Mouse (Mus musculus): Measurements from ENCODE around the gene Duoxa1. TPM values are rescaled to one million over a fixed set of nuclear protein-coding genes. Genes with fewer than 3 reads are reported as not detected.
"Not testable (repeated sequence)": the region's sequence is repeated elsewhere in the genome, so short reads cannot be mapped to it uniquely, and the experiment has no call there.

Duoxa1 gene
- polyA plus RNA-seq, 1 experiment, result not detected

GRCm38 (mm10) chr2:122352992-122353391 is 39.5 kb upstream of the Duoxa1 start:
- H3K4me1 ChIP-seq (ENCODE audit: control insufficient read depth, insufficient read depth, low read length), result peaks cover 3% of the 10 kb centered on the region; the same call in 1 of the 2 replicates
- TF ChIP-seq POLR2A (IDR thresholded peaks at IDR 0.05; ENCODE audit: borderline replicate concordance, low read depth, low read length) (no peak), CTCF (IDR thresholded peaks at IDR 0.05; ENCODE audit: low read depth, low read length) (no peak)
- H3K27ac ChIP-seq (ENCODE audit: insufficient read depth, low read depth, low read length), result no peak overlapping the region
- H3K4me3 ChIP-seq (ENCODE audit: insufficient read depth, low read length), result no peak overlapping the region

GRCm38 (mm10) chr2:122351931-122352329 is 38.4 kb upstream of the Duoxa1 start:
- TF ChIP-seq POLR2A (IDR thresholded peaks at IDR 0.05; ENCODE audit: borderline replicate concordance, low read depth, low read length), result no peak
- no peak overlapping the region for H3K27ac ChIP-seq (ENCODE audit: insufficient read depth, low read depth, low read length)
- H3K4me1 ChIP-seq (ENCODE audit: control insufficient read depth, insufficient read depth, low read length), result peaks cover 3% of the 10 kb centered on the region; the same call in 1 of the 2 replicates
- H3K4me3 ChIP-seq (ENCODE audit: insufficient read depth, low read length), result no peak overlapping the region

GRCm38 (mm10) chr2:122351156-122351930 is 37.8 kb upstream of the Duoxa1 start:
- TF ChIP-seq CTCF (IDR thresholded peaks at IDR 0.05; ENCODE audit: low read depth, low read length) (no peak), POLR2A (IDR thresholded peaks at IDR 0.05; ENCODE audit: borderline replicate concordance, low read depth, low read length) (no peak)
- no peak overlapping the region for H3K27ac ChIP-seq (ENCODE audit: insufficient read depth, low read depth, low read length)
- peaks cover 3% of the 10 kb centered on the region; the same call in 1 of the 2 replicates for H3K4me1 ChIP-seq (ENCODE audit: control insufficient read depth, insufficient read depth, low read length)
- no peak overlapping the region for H3K4me3 ChIP-seq (ENCODE audit: insufficient read depth, low read length)

- Histone ChIP-seq H3K27ac (ENCODE audit: insufficient read depth, low read depth, low read length) (no peak overlapping the region), H3K4me1 (ENCODE audit: control insufficient read depth, insufficient read depth, low read length) (peaks cover 3% of the 10 kb centered on the region; the same call in 1 of the 2 replicates), H3K4me3 (ENCODE audit: insufficient read depth, low read length) (peak overlapping the region; percentile 73)
- TF ChIP-seq CTCF (IDR thresholded peaks at IDR 0.05; ENCODE audit: low read depth, low read length) (no peak), POLR2A (IDR thresholded peaks at IDR 0.05; ENCODE audit: borderline replicate concordance, low read depth, low read length) (no peak)
Measured at GRCm38 (mm10) chr2:122349136-122349785, 35.7 kb upstream of the Duoxa1 start.

GRCm38 (mm10) chr2:122348531-122349131 is 35.1 kb upstream of the Duoxa1 start:
- TF ChIP-seq CTCF (IDR thresholded peaks at IDR 0.05; ENCODE audit: low read depth, low read length) (peak; percentile 51; the same call in 1 of the 2 replicates), POLR2A (IDR thresholded peaks at IDR 0.05; ENCODE audit: borderline replicate concordance, low read depth, low read length) (no peak)
- Histone ChIP-seq H3K4me3 (ENCODE audit: insufficient read depth, low read length) (peak overlapping the region; percentile 73), H3K4me1 (ENCODE audit: control insufficient read depth, insufficient read depth, low read length) (peaks cover 3% of the 10 kb centered on the region; the same call in 1 of the 2 replicates), H3K27ac (ENCODE audit: insufficient read depth, low read depth, low read length) (0 out of 2 replicates have a peak overlapping the region, but pooled peaks have one; percentile 33)

GRCm38 (mm10) chr2:122347257-122347656 is 33.7 kb upstream of the Duoxa1 start:
- H3K4me3 ChIP-seq (ENCODE audit: insufficient read depth, low read length), result no peak overlapping the region
- H3K27ac ChIP-seq (ENCODE audit: insufficient read depth, low read depth, low read length), result no peak overlapping the region
- TF ChIP-seq POLR2A (IDR thresholded peaks at IDR 0.05; ENCODE audit: borderline replicate concordance, low read depth, low read length), result no peak
- TF ChIP-seq CTCF (IDR thresholded peaks at IDR 0.05; ENCODE audit: low read depth, low read length), result no peak
- H3K4me1 ChIP-seq (ENCODE audit: control insufficient read depth, insufficient read depth, low read length), result peaks cover 3% of the 10 kb centered on the region; the same call in 1 of the 2 replicates

GRCm38 (mm10) chr2:122346164-122346563 is 32.6 kb upstream of the Duoxa1 start:
- H3K4me3 ChIP-seq (ENCODE audit: insufficient read depth, low read length); H3K4me1 ChIP-seq (ENCODE audit: control insufficient read depth, insufficient read depth, low read length); H3K27ac ChIP-seq (ENCODE audit: insufficient read depth, low read depth, low read length): not testable (repeated sequence)

- Histone ChIP-seq H3K4me3 (ENCODE audit: insufficient read depth, low read length) (no peak overlapping the region), H3K27ac (ENCODE audit: insufficient read depth, low read depth, low read length) (no peak overlapping the region), H3K4me1 (ENCODE audit: control insufficient read depth, insufficient read depth, low read length) (no peaks in the 10 kb centered on the region; the same call in 1 of the 2 replicates)
- no peak for TF ChIP-seq POLR2A (IDR thresholded peaks at IDR 0.05; ENCODE audit: borderline replicate concordance, low read depth, low read length)
- no peak for TF ChIP-seq CTCF (IDR thresholded peaks at IDR 0.05; ENCODE audit: low read depth, low read length)
Measured at GRCm38 (mm10) chr2:122345106-122345893, 31.8 kb upstream of the Duoxa1 start.

- H3K4me3 ChIP-seq (ENCODE audit: insufficient read depth, low read length), result no peak overlapping the region
- H3K27ac ChIP-seq (ENCODE audit: insufficient read depth, low read depth, low read length), result no peak overlapping the region
- TF ChIP-seq POLR2A (IDR thresholded peaks at IDR 0.05; ENCODE audit: borderline replicate concordance, low read depth, low read length) (no peak), CTCF (IDR thresholded peaks at IDR 0.05; ENCODE audit: low read depth, low read length) (no peak)
- no peaks in the 10 kb centered on the region for H3K4me1 ChIP-seq (ENCODE audit: control insufficient read depth, insufficient read depth, low read length)
Measured at GRCm38 (mm10) chr2:122337291-122337690, 23.8 kb upstream of the Duoxa1 start.

Data from bone marrow macrophage, adult 2 months (primary cell).